Mouse (Mus musculus) fat pad, adult 2 months (tissue): ENCODE measurements around the gene Asb5.
"Not testable (repeated sequence)": the region's sequence is repeated elsewhere in the genome, so short reads cannot be mapped to it uniquely, and the experiment has no call there.

Experiments
- DNase-seq: peaks from one replicate; pipeline ENCODE4 v3.0.0-alpha.2; 2011; ENCODE audit warnings: low read depth, low spot score; ENCODE audit errors: extremely low read depth

The Asb5 gene

GRCm38 (mm10) chr8:54529382-54530296 lies at the start of gene Asb5, which contains the start of gene Spcs3:
Asb5 (plus strand) TSS chr8:54529580.
Spcs3 (minus strand) TSS chr8:54529998.
- DNase-seq: peak; percentile 37

DNA sequence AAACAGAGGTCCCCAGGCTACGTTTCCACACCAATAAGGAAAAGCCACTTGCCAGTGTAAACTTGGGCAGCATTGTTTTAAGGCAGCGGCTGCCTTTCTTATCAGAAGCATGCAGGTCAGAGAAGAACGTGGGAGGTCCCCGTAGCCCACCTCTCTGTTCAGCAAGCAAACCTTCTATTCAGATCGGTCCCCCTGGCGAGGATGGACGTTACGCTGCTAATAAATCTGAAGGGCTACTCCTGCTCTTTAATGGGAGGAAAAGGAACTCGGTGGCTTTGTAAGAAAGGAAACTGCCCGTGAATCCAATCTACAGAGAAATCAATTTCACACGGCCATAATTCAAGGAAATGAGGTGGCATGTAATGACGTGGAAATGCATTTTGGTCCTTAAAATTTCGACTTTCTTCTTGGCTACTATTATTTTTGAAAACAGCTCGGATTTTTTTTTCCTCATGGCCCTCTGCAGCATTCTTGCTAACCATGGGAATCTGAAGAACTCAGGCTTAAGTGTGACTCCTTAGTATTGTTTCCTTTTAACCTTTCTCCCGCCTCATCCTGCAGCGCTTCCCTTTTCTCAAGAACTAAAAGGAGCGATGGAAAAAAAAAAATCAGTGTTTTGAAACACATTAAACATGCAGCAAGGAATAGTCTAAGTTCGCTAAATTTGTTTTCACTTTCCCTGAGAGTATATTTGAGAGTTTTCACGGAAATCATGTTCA lies 42.7 kb upstream of the Asb5 start:
- no peak for DNase-seq

- no peak for DNase-seq
These were observed 40.9 kb upstream of the Asb5 start for GRCm38 (mm10) chr8:54488437-54488836.

GRCm38 (mm10) chr8:54491057-54491690 lies 38.2 kb upstream of the Asb5 start:
- DNase-seq: no peak

GRCm38 (mm10) chr8:54491934-54492333 lies 37.4 kb upstream of the Asb5 start:
- DNase-seq: no peak

DNA sequence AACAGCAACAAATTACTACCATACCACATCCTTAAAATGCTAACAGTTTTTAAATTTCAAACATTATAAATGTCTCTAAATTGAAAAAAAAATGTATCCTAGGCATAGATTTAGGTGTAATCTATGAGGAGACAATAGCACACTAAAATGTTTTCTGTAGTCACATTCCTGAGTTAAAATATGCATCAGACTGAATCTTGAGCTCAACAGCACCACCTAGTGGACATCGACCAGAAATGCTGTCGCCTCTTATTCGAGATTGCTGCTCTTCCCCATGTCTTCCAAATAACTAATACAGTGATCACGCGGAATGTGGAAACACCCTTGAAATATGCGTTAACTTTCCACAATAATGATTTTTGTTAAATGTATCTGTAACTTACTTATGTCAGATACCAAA lies 36.3 kb upstream of the Asb5 start:
- no peak for DNase-seq

DNA sequence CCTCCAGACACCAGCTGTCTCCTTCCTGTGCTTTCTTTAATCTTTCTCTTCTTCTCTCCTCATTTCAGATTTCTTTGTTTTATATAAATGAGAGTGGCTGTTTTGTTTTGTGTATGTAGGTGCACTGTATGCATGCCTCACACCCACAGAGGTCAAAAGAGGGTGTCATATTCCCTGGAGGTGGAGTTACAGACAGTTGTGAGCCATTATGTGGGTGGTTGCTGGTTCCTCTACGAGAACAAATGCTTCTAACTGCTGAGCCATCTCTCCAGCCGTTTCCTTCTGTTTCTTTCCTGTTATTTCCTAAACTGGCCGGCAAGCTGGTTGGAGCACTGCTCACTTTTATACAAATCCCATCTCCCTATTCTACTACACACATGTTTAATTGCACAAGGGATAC lies 35.5 kb upstream of the Asb5 start:
- no peak for DNase-seq

DNA sequence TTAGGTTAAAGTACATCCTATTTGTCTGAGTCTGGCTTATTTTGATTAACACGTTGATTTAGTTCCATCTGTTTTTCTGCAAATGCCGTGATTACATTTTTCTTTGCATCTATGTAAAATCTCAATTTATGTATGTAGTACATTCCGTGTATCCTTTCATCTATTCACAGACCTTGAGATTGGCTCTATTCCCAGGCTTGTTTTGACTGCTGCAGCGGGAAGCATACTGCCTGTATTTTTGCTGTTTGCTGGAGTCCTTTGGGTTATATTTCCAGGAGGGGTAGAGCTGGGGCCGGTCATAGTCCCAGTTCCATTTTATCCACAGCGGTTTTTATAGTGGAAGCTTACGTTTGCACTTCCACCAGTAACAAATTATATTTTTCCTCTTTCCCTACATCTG lies 26.3 kb upstream of the Asb5 start:
- no peak for DNase-seq

DNA sequence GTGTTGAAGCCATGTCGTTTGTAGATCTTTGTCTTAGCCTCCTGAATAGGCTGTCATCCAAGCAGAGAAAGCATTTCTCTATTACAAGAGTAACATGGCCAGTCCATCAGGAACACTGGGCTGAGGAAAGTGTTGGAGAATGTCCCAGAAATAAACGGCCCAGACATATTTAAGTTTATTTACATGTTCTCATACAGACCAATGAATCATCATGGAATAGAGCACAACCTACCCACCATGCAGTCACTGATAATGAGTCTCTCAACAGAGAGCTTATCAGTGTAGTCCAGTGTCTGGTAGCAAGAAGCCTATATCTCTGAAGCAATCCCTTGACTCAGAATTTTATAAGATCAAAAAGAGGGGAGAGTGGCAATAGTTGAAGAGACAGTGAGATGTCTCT lies 24.3 kb upstream of the Asb5 start:
- no peak for DNase-seq

DNA sequence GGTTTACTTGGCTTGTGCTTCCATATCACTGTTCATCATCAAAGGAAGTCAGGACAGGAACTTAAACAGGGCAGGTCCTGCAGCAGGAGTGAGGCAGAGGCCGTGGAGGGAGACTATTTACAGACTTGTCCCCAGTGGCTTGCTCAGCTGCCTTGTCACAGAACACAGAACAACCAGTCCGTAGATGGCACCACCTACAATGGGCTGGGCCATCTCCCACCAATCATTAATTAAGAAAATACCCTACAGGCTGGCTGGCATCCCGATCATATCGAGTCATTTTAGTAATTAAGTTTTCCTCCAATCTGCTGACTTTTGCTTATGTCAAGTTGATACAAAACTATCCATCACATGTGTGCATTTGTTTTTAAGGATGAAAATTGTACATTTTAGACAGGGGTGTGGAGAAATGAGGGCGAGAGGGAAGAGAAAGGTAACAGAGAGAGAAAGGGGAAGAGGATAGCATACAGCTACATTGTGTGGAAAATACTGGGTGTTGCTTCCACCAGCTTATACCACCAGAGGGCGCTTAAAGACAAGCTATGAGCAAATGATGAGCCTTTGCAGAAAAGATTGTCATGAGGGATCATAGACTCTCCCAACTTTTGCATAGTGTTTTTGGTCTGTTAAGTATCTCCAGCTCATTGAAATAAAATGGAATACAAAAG lies 21.8 kb upstream of the Asb5 start:
- no peak for DNase-seq

DNA sequence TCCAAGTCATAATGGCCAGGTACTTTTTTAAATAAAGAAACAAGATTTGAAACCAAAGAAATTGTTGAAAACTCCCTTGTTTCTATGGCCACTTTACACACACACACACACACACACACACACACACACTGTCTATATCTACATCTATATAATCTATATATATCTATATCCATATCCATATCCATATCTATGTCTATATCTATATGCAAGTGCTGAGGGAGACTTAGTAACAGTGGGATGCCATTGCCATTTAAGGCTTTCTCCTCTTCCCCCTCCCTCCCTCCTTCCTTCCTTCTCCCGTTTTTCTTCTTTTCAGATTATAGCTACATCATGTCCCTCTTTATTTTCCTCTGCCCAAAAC lies 21.3 kb upstream of the Asb5 start:
- no peak for DNase-seq

DNA sequence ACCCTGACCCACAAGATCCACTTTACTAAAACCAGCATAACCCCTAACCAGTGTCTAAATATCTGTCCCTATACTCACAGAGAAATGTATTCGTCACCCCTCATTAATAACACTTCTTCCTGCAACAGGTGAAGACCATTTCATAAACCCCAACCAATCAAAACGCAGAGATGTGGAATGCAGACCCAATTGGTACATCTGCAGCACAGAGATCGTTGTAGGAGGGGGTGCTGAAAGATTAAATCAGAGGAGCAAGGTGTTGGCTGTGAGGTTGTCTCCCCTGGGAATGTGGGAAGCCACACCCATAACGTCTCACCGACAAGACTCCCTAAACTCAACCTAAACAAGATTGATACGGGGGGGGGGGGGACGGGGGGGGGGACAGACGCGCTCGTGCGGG lies 20.6 kb upstream of the Asb5 start:
- DNase-seq: no peak

DNA sequence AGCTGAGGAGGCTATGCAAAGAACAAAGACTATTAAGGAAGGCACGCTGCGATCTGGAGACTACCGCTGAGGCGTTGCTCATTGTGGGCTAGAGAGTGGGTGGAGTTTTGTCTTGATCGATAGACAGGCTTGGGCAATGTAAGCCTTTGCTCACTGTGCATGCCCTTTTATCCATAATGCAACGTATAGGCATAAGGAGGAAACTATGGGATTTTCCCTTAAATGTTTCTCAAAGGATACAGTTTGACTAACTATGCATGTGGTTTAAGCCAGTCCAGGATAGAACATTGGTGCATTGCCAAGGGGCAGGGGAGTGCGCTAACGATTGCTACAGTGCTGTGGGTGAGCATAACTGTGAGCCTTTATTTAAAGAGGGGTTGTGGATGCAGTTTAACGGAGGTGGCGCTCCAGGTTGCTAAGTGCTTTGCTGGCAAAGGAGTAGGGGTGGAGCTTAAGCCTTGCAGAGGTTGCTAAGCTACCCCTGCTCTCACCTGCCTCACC lies 20.1 kb upstream of the Asb5 start:
- no peak for DNase-seq

DNA sequence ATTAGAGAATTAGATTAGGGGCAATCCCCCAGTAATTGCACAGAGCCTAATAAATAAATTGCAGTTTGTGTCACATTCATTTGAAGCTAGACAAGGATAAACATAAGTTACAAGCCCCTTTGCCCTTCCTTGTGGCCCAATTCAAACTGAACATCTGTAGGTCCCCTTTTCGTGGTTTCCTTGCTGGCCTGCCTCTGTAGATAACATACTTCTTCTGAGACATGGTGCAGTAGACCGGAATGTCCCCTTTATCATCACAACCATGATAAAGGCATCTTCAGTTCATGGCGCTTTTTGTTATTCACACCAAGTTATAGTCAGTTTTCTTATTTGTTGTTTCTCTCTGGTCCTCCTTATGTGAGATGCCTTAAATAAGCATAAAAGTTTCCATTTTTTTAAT lies 17.6 kb upstream of the Asb5 start:
- DNase-seq: no peak

DNA sequence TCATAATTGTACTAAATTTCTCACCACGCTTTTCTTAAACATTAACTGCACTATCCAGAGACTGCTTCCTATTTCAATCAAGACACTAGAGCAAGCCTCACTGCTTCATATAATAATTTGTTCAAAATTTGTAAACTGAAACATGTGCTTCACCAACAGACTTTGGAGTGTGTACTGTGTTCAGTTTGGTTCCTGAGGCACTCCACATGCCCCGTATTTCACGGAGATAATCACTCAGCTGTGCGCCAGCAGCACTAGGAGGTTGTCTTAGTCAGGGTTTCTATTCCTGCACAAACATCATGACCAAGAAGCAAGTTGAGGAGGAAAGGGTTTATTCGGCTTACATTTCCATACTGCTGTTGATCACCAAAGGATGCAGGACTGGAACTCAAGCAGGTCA lies 17.2 kb upstream of the Asb5 start:
- not testable (repeated sequence) for DNase-seq

DNA sequence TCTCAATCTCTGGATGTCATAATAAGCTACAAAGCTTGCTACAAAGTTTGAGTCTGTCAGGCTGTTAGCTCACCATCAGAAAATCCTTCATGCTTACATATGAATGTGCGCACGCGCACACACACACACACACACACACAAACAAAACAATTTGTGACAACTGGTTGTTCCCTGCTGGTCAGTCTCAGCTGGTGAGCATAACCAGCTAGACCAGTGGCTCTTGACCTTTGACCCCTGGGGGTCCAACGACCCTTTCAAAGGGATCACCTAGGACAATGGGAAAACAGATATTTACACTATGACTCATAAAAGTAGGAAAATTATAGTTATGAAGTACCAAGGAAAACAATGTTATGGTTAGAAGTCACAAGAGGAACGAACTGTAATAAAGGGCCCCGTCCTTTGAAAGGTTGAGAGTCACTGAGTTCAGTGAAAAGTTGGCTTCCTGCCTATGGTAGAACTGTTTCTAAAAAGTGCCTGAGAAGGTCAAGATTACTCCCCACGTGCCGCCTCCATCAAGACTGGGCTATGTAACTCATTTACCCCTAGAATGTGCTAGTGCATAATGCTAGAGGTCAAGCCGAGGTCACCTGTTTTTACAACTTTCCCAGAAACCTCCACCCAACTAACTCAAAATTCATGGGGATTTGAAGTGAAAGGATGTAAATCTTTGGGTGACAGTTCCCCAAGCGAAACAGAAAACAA lies 10.5 kb upstream of the Asb5 start:
- no peak for DNase-seq

DNA sequence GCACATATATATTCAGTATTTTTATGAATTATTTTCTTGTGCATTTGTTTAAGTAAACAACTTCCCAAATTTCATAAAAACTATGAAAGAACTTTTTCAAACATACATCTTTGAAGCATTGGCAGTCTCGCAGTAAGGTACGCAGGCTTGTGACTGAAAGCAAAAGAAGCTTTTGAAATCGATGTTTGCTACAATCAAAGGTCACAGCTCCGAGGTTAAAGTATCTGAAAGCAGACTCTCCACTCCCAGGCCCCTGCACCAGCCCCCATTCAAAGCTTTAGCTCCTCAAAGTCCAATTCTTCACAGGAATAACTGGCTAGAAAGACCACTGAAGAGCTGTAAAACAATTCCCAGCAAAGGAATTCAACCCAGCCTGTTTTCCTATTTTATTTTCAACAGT lies 8.9 kb upstream of the Asb5 start:
- DNase-seq: no peak

- DNase-seq: no peak
These were observed 3.8 kb upstream of the Asb5 start for GRCm38 (mm10) chr8:54525606-54526005.

- no peak for DNase-seq
These were observed 2.7 kb upstream of the Asb5 start for GRCm38 (mm10) chr8:54526700-54527099.

DNA sequence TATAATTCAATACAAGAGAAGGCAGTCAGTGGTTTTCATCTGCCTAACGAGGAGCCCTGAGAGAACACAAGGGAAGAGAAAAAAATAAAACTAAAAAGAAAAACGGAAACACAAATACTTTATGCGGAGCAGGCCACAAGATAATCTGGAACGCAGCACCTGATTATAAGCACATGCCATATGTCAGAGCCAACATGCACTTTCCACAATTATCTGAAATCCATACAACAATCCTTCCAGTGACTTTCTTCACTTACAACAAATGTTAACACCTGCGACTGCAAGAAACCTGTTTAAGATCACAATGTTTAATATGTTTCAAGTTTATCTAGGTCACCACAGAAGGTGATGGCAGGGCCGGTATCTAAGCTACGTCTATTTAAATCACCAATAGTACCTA lies 809 bp upstream of the Asb5 start:
- no peak for DNase-seq

GRCm38 (mm10) chr8:54535172-54535571 lies 5.8 kb downstream of the Asb5 start:
- DNase-seq: no peak
